Mouse (Mus musculus): ENCODE results near the gene Gm3159. TPM values are rescaled to one million over a fixed set of nuclear protein-coding genes. Genes with fewer than 3 reads are reported as not detected.
"Not testable (repeated sequence)": the region's sequence is repeated elsewhere in the genome, so short reads cannot be mapped to it uniquely, and the experiment has no call there.

Gm3159 gene
- total RNA-seq (2015; ENCODE audit: low replicate concordance) (not detected in 2 replicates), total RNA-seq (2017; ENCODE audit: low replicate concordance) (not detected in 2 replicates)

- ATAC-seq (replicated peaks; ENCODE audit: low FRiP score, poor library complexity, severe bottlenecking) = not testable (repeated sequence)
Observed at GRCm38 (mm10) chr14:4397226-4397625, at the start of gene Gm3159. TSS of gene Gm3159 (plus strand) at chr14:4397526.

GRCm38 (mm10) chr14:4368991-4369390, 28.3 kb upstream of the Gm3159 start:
- ATAC-seq (replicated peaks; ENCODE audit: low FRiP score, poor library complexity, severe bottlenecking) = not testable (repeated sequence)

- ATAC-seq (replicated peaks; ENCODE audit: low FRiP score, poor library complexity, severe bottlenecking) = not testable (repeated sequence)
Observed at GRCm38 (mm10) chr14:4369691-4370090, 27.6 kb upstream of the Gm3159 start.

GRCm38 (mm10) chr14:4377871-4378270, 19.5 kb upstream of the Gm3159 start:
- ATAC-seq (replicated peaks; ENCODE audit: low FRiP score, poor library complexity, severe bottlenecking) = not testable (repeated sequence)

- not testable (repeated sequence) for ATAC-seq (replicated peaks; ENCODE audit: low FRiP score, poor library complexity, severe bottlenecking)
Observed at GRCm38 (mm10) chr14:4385606-4386005, 11.7 kb upstream of the Gm3159 start.

GRCm38 (mm10) chr14:4392841-4393530, 4.3 kb upstream of the Gm3159 start:
- not testable (repeated sequence) for ATAC-seq (replicated peaks; ENCODE audit: low FRiP score, poor library complexity, severe bottlenecking)

- not testable (repeated sequence) for ATAC-seq (replicated peaks; ENCODE audit: low FRiP score, poor library complexity, severe bottlenecking)
Observed at GRCm38 (mm10) chr14:4398624-4399023, 1.3 kb downstream of the Gm3159 start.

- ATAC-seq (replicated peaks; ENCODE audit: low FRiP score, poor library complexity, severe bottlenecking) = not testable (repeated sequence)
Observed at GRCm38 (mm10) chr14:4400115-4400789, 2.9 kb downstream of the Gm3159 start.

- ATAC-seq (replicated peaks; ENCODE audit: low FRiP score, poor library complexity, severe bottlenecking) = not testable (repeated sequence)
Observed at GRCm38 (mm10) chr14:4401245-4401644, 3.9 kb downstream of the Gm3159 start.

GRCm38 (mm10) chr14:4403840-4404239, 6.5 kb downstream of the Gm3159 start:
- not testable (repeated sequence) for ATAC-seq (replicated peaks; ENCODE audit: low FRiP score, poor library complexity, severe bottlenecking)

GRCm38 (mm10) chr14:4409939-4410338, 12.6 kb downstream of the Gm3159 start:
- not testable (repeated sequence) for ATAC-seq (replicated peaks; ENCODE audit: low FRiP score, poor library complexity, severe bottlenecking)

- not testable (repeated sequence) for ATAC-seq (replicated peaks; ENCODE audit: low FRiP score, poor library complexity, severe bottlenecking)
Observed at GRCm38 (mm10) chr14:4414965-4415835, 17.9 kb downstream of the Gm3159 start, which contains the start of gene Gm3164. TSS of gene Gm3164 (plus strand) at chr14:4415448.

GRCm38 (mm10) chr14:4430692-4431091, 33.4 kb downstream of the Gm3159 start, which contains the start of gene Gm3173:
TSS of gene Gm3173 (plus strand) at chr14:4430992.
- ATAC-seq (replicated peaks; ENCODE audit: low FRiP score, poor library complexity, severe bottlenecking) = not testable (repeated sequence)

Other genes with a start within 250 kb of the Gm3159 start
- not detected in 2 replicates for gene Gm3127, start 232.5 kb upstream of the Gm3159 start, total RNA-seq (2015; ENCODE audit: low replicate concordance)
- not detected in 2 replicates for gene Gm3127, start 232.5 kb upstream of the Gm3159 start, total RNA-seq (2017; ENCODE audit: low replicate concordance)
- not detected in 2 replicates for gene Gm2974, start 214.9 kb upstream of the Gm3159 start, total RNA-seq (2015; ENCODE audit: low replicate concordance)
- gene Gm2974, start 214.9 kb upstream of the Gm3159 start, total RNA-seq (2017; ENCODE audit: low replicate concordance) = not detected in 2 replicates
- gene Gm3138, start 147.9 kb upstream of the Gm3159 start, total RNA-seq (2015; ENCODE audit: low replicate concordance) = not detected in 2 replicates
- gene Gm3138, start 147.9 kb upstream of the Gm3159 start, total RNA-seq (2017; ENCODE audit: low replicate concordance) = 2.2 TPM in 1 of 2 replicates, not detected in the other
- not detected in 2 replicates for gene Gm3149, start 80.2 kb upstream of the Gm3159 start, total RNA-seq (2015; ENCODE audit: low replicate concordance)
- gene Gm3149, start 80.2 kb upstream of the Gm3159 start, total RNA-seq (2017; ENCODE audit: low replicate concordance) = not detected in 2 replicates
- gene 2610042L04Rik, start 62.8 kb upstream of the Gm3159 start, total RNA-seq (2015; ENCODE audit: low replicate concordance) = not detected in 2 replicates
- not detected in 2 replicates for gene 2610042L04Rik, start 62.8 kb upstream of the Gm3159 start, total RNA-seq (2017; ENCODE audit: low replicate concordance)
- not detected in 2 replicates for gene Gm3164, start 17.9 kb downstream of the Gm3159 start, total RNA-seq (2015; ENCODE audit: low replicate concordance)
- gene Gm3164, start 17.9 kb downstream of the Gm3159 start, total RNA-seq (2017; ENCODE audit: low replicate concordance) = not detected in 2 replicates
- not detected in 2 replicates for gene Gm3173, start 33.5 kb downstream of the Gm3159 start, total RNA-seq (2015; ENCODE audit: low replicate concordance)
- gene Gm3173, start 33.5 kb downstream of the Gm3159 start, total RNA-seq (2017; ENCODE audit: low replicate concordance) = not detected in 2 replicates
- not detected in 2 replicates for gene Gm3182, start 84.2 kb downstream of the Gm3159 start, total RNA-seq (2015; ENCODE audit: low replicate concordance)
- gene Gm3182, start 84.2 kb downstream of the Gm3159 start, total RNA-seq (2017; ENCODE audit: low replicate concordance) = not detected in 2 replicates
- not detected in 2 replicates for gene Gm3047, start 157.9 kb downstream of the Gm3159 start, total RNA-seq (2015; ENCODE audit: low replicate concordance)
- gene Gm3047, start 157.9 kb downstream of the Gm3159 start, total RNA-seq (2017; ENCODE audit: low replicate concordance) = not detected in 2 replicates
- not detected in 2 replicates for gene Gm8159, start 234.8 kb downstream of the Gm3159 start, total RNA-seq (2015; ENCODE audit: low replicate concordance)
- 2.1 TPM in 1 of 2 replicates, not detected in the other for gene Gm8159, start 234.8 kb downstream of the Gm3159 start, total RNA-seq (2017; ENCODE audit: low replicate concordance)